Mouse (Mus musculus): Measurements from ENCODE around the gene Ptprg. TPM values are rescaled to one million over a fixed set of nuclear protein-coding genes. Genes with fewer than 3 reads are reported as not detected.
A peak's percentile ranks its signal among the peaks of the same experiment; 100 is the strongest.

Gene Ptprg
- polyA plus RNA-seq, 1 experiment from 2014 or later: 48.1 TPM

GRCm38 (mm10) chr14:11698880-11699279 lies 145.5 kb downstream of the Ptprg start:
- no peak for ATAC-seq (ENCODE audit: low FRiP score, low read depth)
- 81% methylated on average over 4 of the region's 4 CpGs for WGBS
- Histone ChIP-seq H3K9me3 (no peaks in the 10 kb centered on the region), H3K27ac (replicated peaks) (no peak overlapping the region), H3K4me2 (no peak overlapping the region), H3K27me3 (no peaks in the 10 kb centered on the region), H3K4me3 (no peak overlapping the region), H3K36me3 (no peaks in the 10 kb centered on the region), H3K4me1 (replicated peaks) (peaks cover 14% of the 10 kb centered on the region), H3K9ac (no peak overlapping the region)

GRCm38 (mm10) chr14:11699654-11700053 lies 146.3 kb downstream of the Ptprg start:
- ATAC-seq (ENCODE audit: low FRiP score, low read depth): no peak
- Histone ChIP-seq H3K4me1 (replicated peaks) (peaks cover 15% of the 10 kb centered on the region), H3K36me3 (no peaks in the 10 kb centered on the region), H3K4me3 (no peak overlapping the region), H3K9me3 (no peaks in the 10 kb centered on the region), H3K9ac (no peak overlapping the region), H3K4me2 (no peak overlapping the region), H3K27ac (replicated peaks) (no peak overlapping the region), H3K27me3 (no peaks in the 10 kb centered on the region)
- 86% methylated on average over 2 of the region's 2 CpGs for WGBS

GRCm38 (mm10) chr14:11701516-11702249 lies 148.4 kb downstream of the Ptprg start:
- no peak overlapping the region for H3K9ac ChIP-seq
- H3K4me1 ChIP-seq (replicated peaks): peaks cover 17% of the 10 kb centered on the region
- H3K4me3 ChIP-seq: no peak overlapping the region
- H3K27me3 ChIP-seq: no peaks in the 10 kb centered on the region
- H3K36me3 ChIP-seq: no peaks in the 10 kb centered on the region
- H3K4me2 ChIP-seq: no peak overlapping the region
- 86% methylated on average over 9 of the region's 9 CpGs for WGBS
- H3K9me3 ChIP-seq: no peaks in the 10 kb centered on the region
- H3K27ac ChIP-seq (replicated peaks): no peak overlapping the region
- ATAC-seq (ENCODE audit: low FRiP score, low read depth): no peak

DNA sequence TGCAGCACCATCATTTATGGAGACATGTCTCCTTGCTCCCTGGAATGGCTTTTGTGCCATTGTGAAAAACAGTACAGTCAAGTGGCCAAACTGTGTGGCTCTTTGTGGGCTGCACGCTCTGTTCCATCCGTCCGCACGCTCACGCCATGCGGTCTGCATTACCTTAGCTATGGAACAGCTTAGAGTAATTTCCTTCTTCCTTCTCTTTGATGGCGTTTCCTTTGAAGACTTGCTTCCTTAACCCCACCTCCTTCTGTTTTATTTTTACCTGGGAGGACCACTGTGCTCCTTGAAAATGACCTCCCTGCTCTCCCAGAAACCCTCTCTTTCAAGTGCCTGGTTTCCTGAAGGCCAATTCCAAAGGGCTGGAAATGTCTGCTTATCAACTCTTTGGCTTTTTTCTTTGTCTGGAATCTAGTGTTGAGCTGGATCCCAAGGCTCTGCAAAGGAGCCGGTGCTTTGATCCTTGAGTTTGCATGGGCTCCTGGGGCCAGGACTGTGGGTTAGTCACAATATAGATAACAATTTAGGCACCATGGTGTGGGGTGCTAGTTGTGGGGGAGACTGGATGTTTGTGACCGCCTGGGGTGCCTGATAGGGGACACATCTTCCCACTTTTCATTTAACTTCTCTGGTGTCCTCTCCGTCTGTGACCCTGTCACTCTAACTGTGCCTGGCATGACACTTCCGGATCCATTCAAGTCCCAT lies 149.6 kb downstream of the Ptprg start:
- no peak for ATAC-seq (ENCODE audit: low FRiP score, low read depth)
- Histone ChIP-seq H3K4me1 (replicated peaks) (peaks cover 17% of the 10 kb centered on the region), H3K4me2 (no peak overlapping the region), H3K27me3 (no peaks in the 10 kb centered on the region), H3K4me3 (no peak overlapping the region), H3K36me3 (no peaks in the 10 kb centered on the region), H3K27ac (replicated peaks) (no peak overlapping the region), H3K9me3 (no peaks in the 10 kb centered on the region), H3K9ac (no peak overlapping the region)
- 76% methylated on average over 11 of the region's 11 CpGs for WGBS

DNA sequence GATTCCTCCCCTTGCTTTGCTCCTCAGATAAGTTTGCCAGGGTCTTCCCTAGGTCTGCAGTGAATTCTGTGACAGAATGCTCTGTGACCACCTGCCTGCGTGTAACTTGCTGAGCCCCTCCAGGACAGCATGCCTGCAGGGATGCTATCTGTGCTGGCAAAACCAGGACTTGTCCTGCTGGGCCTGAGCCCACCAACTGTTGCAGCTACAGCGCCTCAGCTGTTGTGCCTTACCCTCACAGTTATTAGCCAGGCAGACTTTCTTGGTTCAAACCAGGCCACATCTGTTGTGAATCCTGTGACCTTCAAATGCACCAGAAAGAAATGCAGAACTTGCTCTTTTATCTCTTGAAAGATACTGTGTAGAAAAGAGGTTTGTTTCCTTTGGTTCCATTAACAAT lies 151.5 kb downstream of the Ptprg start:
- peaks cover 29% of the 10 kb centered on the region for H3K4me1 ChIP-seq (replicated peaks)
- WGBS: 12% methylated on average over 2 of the region's 2 CpGs
- H3K4me2 ChIP-seq: no peak overlapping the region
- no peak overlapping the region for H3K9ac ChIP-seq
- no peak for ATAC-seq (ENCODE audit: low FRiP score, low read depth)
- no peaks in the 10 kb centered on the region for H3K36me3 ChIP-seq
- H3K27ac ChIP-seq (replicated peaks): 0 out of 2 replicates have a peak overlapping the region, but pooled peaks have one; percentile 2
- H3K4me3 ChIP-seq: no peak overlapping the region
- no peaks in the 10 kb centered on the region for H3K27me3 ChIP-seq
- H3K9me3 ChIP-seq: no peaks in the 10 kb centered on the region

- H3K4me3 ChIP-seq: no peak overlapping the region
- H3K4me2 ChIP-seq: no peak overlapping the region
- WGBS: 67% methylated on average over 2 of the region's 2 CpGs
- no peak overlapping the region for H3K27ac ChIP-seq (replicated peaks)
- H3K36me3 ChIP-seq: no peaks in the 10 kb centered on the region
- no peaks in the 10 kb centered on the region for H3K27me3 ChIP-seq
- H3K4me1 ChIP-seq (replicated peaks): peaks cover 31% of the 10 kb centered on the region
- no peak overlapping the region for H3K9ac ChIP-seq
- no peak for ATAC-seq (ENCODE audit: low FRiP score, low read depth)
- no peaks in the 10 kb centered on the region for H3K9me3 ChIP-seq
Measured at GRCm38 (mm10) chr14:11709352-11709751, 156.0 kb downstream of the Ptprg start.

DNA sequence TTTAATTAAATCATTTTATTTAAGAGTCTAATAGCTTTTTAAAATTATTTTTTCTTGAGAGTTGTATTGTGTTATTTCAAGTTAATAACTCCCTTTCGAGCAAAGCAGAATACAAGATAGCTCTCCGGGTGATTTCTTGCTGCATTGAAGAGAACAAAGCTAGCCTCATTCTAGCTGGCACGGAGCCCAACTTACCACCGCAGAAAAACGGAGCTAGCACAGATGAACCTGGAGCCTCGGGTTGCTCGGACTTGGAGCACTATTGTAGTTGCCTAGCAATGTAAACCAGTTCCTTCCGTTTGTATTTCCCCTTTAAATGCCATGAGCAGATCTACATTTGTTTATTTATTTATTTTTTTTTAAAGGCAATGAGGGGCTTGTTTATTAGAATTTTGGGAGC lies 156.5 kb downstream of the Ptprg start:
- WGBS: 26% methylated on average over 8 of the region's 8 CpGs
- peak overlapping the region; percentile 60; the same call in 1 of the 2 replicates for H3K27ac ChIP-seq (replicated peaks)
- H3K4me3 ChIP-seq: no peak overlapping the region

GRCm38 (mm10) chr14:11710410-11711122 lies 157.2 kb downstream of the Ptprg start:
- no peaks in the 10 kb centered on the region for H3K27me3 ChIP-seq
- H3K9ac ChIP-seq: no peak overlapping the region
- H3K27ac ChIP-seq (replicated peaks): no peak overlapping the region
- H3K4me2 ChIP-seq: no peak overlapping the region
- H3K4me3 ChIP-seq: no peak overlapping the region
- 92% methylated on average over 9 of the region's 9 CpGs for WGBS
- 0 out of 2 replicates have a peak, but pooled peaks have one; percentile 19 for ATAC-seq (ENCODE audit: low FRiP score, low read depth)
- no peaks in the 10 kb centered on the region for H3K36me3 ChIP-seq
- H3K9me3 ChIP-seq: no peaks in the 10 kb centered on the region
- H3K4me1 ChIP-seq (replicated peaks): peaks cover 22% of the 10 kb centered on the region

More for the DNA sequence above, 156.5 kb downstream of the Ptprg start:
- ATAC-seq (ENCODE audit: low FRiP score, low read depth): no peak
- Histone ChIP-seq H3K4me2 (no peak overlapping the region), H3K4me1 (replicated peaks) (peaks cover 28% of the 10 kb centered on the region), H3K27me3 (no peaks in the 10 kb centered on the region), H3K36me3 (no peaks in the 10 kb centered on the region), H3K9me3 (no peaks in the 10 kb centered on the region), H3K9ac (no peak overlapping the region)

DNA sequence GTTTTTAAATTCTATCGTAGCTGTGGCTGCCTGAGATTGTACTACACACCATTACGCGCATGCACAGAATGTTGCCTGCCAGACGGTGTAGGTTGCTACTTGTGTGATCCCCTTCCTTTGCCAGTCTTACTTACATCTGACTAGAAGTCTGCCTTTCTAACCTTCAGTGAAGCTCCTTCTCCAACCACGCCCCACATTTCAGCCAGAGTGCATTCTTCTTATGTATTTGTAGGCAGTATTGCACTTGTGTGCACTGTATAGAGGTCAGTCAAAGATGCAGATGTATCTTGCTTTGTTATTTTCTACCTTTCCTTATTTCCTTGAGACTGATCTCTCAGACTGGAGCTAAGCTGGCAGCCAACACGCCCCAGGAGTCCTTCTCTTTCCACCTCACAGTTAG lies 158.8 kb downstream of the Ptprg start:
- Histone ChIP-seq H3K4me3 (no peak overlapping the region), H3K36me3 (no peaks in the 10 kb centered on the region), H3K27ac (replicated peaks) (no peak overlapping the region), H3K4me1 (replicated peaks) (peaks cover 27% of the 10 kb centered on the region), H3K27me3 (no peaks in the 10 kb centered on the region), H3K9me3 (no peaks in the 10 kb centered on the region), H3K9ac (no peak overlapping the region), H3K4me2 (no peak overlapping the region)
- ATAC-seq (ENCODE audit: low FRiP score, low read depth): no peak
- 93% methylated on average over 6 of the region's 6 CpGs for WGBS

DNA sequence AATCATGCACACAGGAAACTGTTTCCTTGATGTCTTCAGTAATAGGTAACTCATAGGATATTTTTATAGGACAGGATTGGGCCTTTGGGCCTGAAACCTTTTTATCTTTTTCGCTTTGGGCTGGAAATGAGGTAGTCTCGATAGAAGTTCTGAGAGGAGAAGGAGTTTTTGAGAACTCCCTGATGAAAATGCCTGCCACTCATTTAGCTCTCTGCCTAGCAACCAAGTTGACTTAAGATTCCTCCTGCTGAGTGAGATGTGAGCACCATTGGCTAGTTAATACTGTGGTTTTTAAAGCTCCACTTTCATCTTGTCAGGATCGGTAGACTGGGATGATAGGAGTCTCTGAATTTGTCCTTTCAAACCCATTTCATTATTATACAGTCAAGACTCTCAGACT lies 162.9 kb downstream of the Ptprg start:
- no peaks in the 10 kb centered on the region for H3K27me3 ChIP-seq
- peaks cover 29% of the 10 kb centered on the region for H3K4me1 ChIP-seq (replicated peaks)
- H3K9me3 ChIP-seq: no peaks in the 10 kb centered on the region
- ATAC-seq (ENCODE audit: low FRiP score, low read depth): no peak
- no peak overlapping the region for H3K4me3 ChIP-seq
- H3K27ac ChIP-seq (replicated peaks): no peak overlapping the region
- no peak overlapping the region for H3K4me2 ChIP-seq
- 34% methylated on average over 3 of the region's 3 CpGs for WGBS
- no peak overlapping the region for H3K9ac ChIP-seq
- H3K36me3 ChIP-seq: no peaks in the 10 kb centered on the region

DNA sequence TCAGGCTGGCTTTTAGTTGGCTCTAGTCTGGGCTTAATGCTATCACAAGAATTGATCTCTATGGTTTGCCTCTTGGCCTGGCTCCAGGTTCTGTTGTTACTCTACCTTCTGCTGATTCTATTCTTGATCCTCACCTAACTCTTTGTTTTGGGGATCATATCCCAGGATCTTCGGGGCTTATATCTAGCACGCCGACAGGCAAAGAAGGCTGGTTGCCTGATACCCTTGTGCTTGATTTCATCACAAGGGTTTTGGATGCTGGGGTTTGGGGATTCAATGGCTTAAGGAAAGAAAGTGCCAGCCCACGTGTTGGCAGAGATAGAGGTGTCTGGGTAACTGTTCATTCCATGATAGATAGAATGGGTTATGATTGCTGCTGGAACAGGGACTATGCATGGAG lies 164.9 kb downstream of the Ptprg start:
- Histone ChIP-seq H3K9me3 (no peaks in the 10 kb centered on the region), H3K27ac (replicated peaks) (no peak overlapping the region), H3K4me2 (no peak overlapping the region), H3K4me1 (replicated peaks) (peaks cover 29% of the 10 kb centered on the region), H3K4me3 (no peak overlapping the region), H3K36me3 (no peaks in the 10 kb centered on the region), H3K27me3 (no peaks in the 10 kb centered on the region), H3K9ac (no peak overlapping the region)
- ATAC-seq (ENCODE audit: low FRiP score, low read depth): no peak
- WGBS: 83% methylated on average over 4 of the region's 4 CpGs

DNA sequence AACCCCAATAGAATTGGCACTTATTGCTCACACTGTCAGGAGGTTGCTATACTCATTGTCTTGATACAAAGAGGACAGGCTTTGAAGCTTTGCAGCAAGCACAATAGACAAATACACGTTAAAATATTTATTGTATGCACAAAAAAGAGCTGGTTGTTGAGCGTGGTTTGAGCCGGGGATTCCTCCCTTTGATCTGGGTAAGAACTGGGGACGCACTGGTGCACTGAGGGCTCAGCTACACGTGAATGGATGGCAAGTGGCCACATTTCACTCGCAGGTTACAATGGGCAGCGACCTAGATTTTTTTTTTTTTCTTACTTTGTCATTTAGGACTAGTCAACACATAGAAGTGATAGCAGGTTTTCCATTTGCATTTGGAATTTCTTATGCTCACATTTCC lies 165.9 kb downstream of the Ptprg start:
- H3K9me3 ChIP-seq: no peaks in the 10 kb centered on the region

More for the DNA sequence above, 165.9 kb downstream of the Ptprg start:
- no peaks in the 10 kb centered on the region for H3K36me3 ChIP-seq
- no peak overlapping the region for H3K4me2 ChIP-seq
- H3K4me1 ChIP-seq (replicated peaks): peaks cover 25% of the 10 kb centered on the region
- H3K27me3 ChIP-seq: no peaks in the 10 kb centered on the region
- no peak overlapping the region for H3K4me3 ChIP-seq
- no peak overlapping the region for H3K9ac ChIP-seq
- no peak for ATAC-seq (ENCODE audit: low FRiP score, low read depth)
- WGBS: 23% methylated on average over 7 of the region's 7 CpGs
- no peak overlapping the region for H3K27ac ChIP-seq (replicated peaks)
